Mouse (Mus musculus): Measurements from ENCODE around the gene Brd4.

The Brd4 gene

GRCm38 (mm10) chr17:32173166-32173565, 111.4 kb downstream of the Brd4 start:
- in situ Hi-C loops (cut with MboI, MseI) = no loop called here

GRCm38 (mm10) chr17:32172485-32172884, 112.0 kb downstream of the Brd4 start:
- in situ Hi-C loops (cut with MboI, MseI) = no loop called here

GRCm38 (mm10) chr17:32169518-32170225, 114.8 kb downstream of the Brd4 start:
- in situ Hi-C loops (cut with MboI, MseI) = no loop called here

- in situ Hi-C loops (cut with MboI, MseI) = no loop called here
Measured at GRCm38 (mm10) chr17:32166687-32167086, 117.8 kb downstream of the Brd4 start, which contains the start of gene Notch3. Gene Notch3, minus strand, starts transcription at chr17:32166852.

GRCm38 (mm10) chr17:32165803-32166595, 118.5 kb downstream of the Brd4 start:
- in situ Hi-C loops (cut with MboI, MseI) = no loop called here

GRCm38 (mm10) chr17:32165266-32165802, 119.2 kb downstream of the Brd4 start:
- in situ Hi-C loops (cut with MboI, MseI) = no loop called here

- in situ Hi-C loops (cut with MboI, MseI) = no loop called here
Measured at GRCm38 (mm10) chr17:32164780-32165179, 119.7 kb downstream of the Brd4 start.

- in situ Hi-C loops (cut with MboI, MseI) = no loop called here
Measured at GRCm38 (mm10) chr17:32163910-32164650, 120.4 kb downstream of the Brd4 start.

- in situ Hi-C loops (cut with MboI, MseI) = no loop called here
Measured at GRCm38 (mm10) chr17:32162112-32162850, 122.2 kb downstream of the Brd4 start.

- in situ Hi-C loops (cut with MboI, MseI) = no loop called here
Measured at GRCm38 (mm10) chr17:32160882-32161281, 123.6 kb downstream of the Brd4 start.

GRCm38 (mm10) chr17:32158841-32159240, 125.7 kb downstream of the Brd4 start:
- in situ Hi-C loops (cut with MboI, MseI) = no loop called here

- in situ Hi-C loops (cut with MboI, MseI) = no loop called here
Measured at GRCm38 (mm10) chr17:32146718-32147117, 137.8 kb downstream of the Brd4 start.

Measured in T-helper 17 cell (primary cell).